Mouse (Mus musculus): ENCODE measurements around the gene Cpm. TPM values are rescaled to one million over a fixed set of nuclear protein-coding genes. Genes with fewer than 3 reads are reported as not detected.
A peak's percentile ranks its signal among the peaks of the same experiment; 100 is the strongest.

Gene Cpm
- total and polyA plus RNA-seq, 3 experiments, result 0.04 to 0.31 (median 0.17) TPM

DNA sequence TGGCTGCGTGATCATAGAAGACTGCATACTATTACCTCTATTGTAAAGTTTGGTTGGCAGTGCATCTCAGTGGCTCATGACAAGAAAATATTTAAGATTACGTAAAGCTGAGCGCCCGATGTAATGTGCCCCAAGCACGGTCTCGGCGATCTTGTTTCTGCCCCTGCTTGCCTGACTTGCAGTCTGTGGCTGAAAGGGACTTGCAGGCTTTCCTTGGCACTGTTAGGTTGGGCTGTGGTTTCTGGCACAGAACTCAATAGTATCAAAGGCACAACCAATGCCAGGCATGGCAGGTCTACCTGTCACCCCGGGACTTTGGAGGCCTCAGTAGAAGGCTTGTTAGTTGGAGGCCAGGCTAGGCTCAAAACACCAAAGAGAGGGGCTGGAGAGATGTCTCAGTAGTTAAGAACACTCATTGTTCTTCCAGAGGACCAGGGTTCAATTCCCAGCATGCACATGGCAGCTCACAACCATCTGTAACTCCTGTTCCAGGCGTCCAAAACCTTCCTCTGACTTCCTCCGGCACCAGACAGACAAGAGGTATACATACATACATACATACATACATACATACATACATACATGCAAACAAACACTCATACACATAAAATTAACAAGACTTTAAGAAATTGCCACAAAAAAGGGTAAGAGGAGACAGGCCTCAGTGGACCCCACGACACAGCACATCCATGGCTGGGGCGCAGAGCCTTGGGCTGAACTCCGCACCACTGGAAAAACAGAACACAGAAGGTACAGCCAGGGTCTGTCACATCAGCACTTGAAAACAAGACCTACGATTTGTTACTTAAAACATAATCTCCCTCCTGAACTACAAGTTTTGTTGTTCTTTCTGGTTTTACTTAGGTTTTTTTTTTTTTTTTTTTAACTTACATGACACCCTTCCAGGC, 29.5 kb downstream of the Cpm start:
- H3K27me3 ChIP-seq (replicated peaks), result no peaks in the 10 kb centered on the region
- in situ Hi-C loops (cut with MboI; ENCODE audit: low pct_ligation_motif_present, low pct_unique_long_range_greater_than_20kb, low sequenced_read_pairs) (no loop called here), dilution Hi-C loops (cut with MboI; ENCODE audit: extremely low pct_ligation_motif_present, extremely low pct_unique_long_range_greater_than_20kb, low sequenced_read_pairs) (no loop called here)
- no peak overlapping the region for H3K4me2 ChIP-seq (ENCODE audit: insufficient read depth, low read depth, poor library complexity, severe bottlenecking)
- DNase-seq (ENCODE audit: extremely low read depth), result no peak
- H3K9ac ChIP-seq (ENCODE audit: insufficient read depth, low read depth), result no peak overlapping the region
- no peaks in the 10 kb centered on the region for H3K36me3 ChIP-seq (replicated peaks in 1 of 2; ENCODE audit: control insufficient read depth in 1 of 2, insufficient read depth in 1 of 2, low read length in 1 of 2)
- peaks cover 4 to 5% of the 10 kb centered on the region in 2 experiments; a peak in 2 of 4 replicates for H3K4me1 ChIP-seq (ENCODE audit: control insufficient read depth in 1 of 2, insufficient read depth in 2 of 2)
- no peaks in the 10 kb centered on the region for H3K9me3 ChIP-seq (replicated peaks; ENCODE audit: low read length)
- H3K79me2 ChIP-seq (replicated peaks; ENCODE audit: control insufficient read depth, extremely low read depth, insufficient read depth, poor library complexity, severe bottlenecking), result no peaks in the 10 kb centered on the region
- TF ChIP-seq ETS1 (conservative IDR thresholded peaks at IDR 0.05; ENCODE audit: low read depth, low read length) (no peak), MXI1 (IDR thresholded peaks at IDR 0.05; ENCODE audit: low read depth, low read length) (no peak)
- H3K27ac ChIP-seq (ENCODE audit: insufficient read depth, low read depth), result no peak overlapping the region
- no peak overlapping the region for H3K4me3 ChIP-seq (replicated peaks in 1 of 3; ENCODE audit: low read depth in 2 of 3, low read length in 2 of 3, poor library complexity in 1 of 3)

DNA sequence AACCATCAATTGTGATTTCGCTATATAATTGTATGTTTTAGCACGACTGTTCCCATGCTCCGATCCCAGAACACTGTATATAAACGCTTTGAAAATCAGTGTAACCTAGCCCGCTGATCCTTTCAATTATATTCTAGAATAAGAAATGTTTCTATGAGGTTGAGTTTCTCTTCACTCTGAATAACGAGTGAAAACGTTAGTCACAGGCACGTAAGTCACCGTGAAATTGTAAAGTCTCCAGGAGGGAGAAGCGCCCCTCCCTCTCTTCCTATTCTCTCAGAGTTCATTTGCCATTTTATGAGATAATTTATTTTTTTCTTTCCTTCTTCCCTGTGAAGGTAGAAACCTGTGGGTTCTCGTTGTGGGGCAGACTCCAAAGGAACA, 30.1 kb downstream of the Cpm start:
- DNase-seq (ENCODE audit: extremely low read depth), result no peak
- H3K9ac ChIP-seq (ENCODE audit: insufficient read depth, low read depth), result no peak overlapping the region
- H3K79me2 ChIP-seq (replicated peaks; ENCODE audit: control insufficient read depth, extremely low read depth, insufficient read depth, poor library complexity, severe bottlenecking), result no peaks in the 10 kb centered on the region
- H3K27me3 ChIP-seq (replicated peaks), result no peaks in the 10 kb centered on the region
- in situ Hi-C loops (cut with MboI; ENCODE audit: low pct_ligation_motif_present, low pct_unique_long_range_greater_than_20kb, low sequenced_read_pairs), result no loop called here
- no peak overlapping the region for H3K27ac ChIP-seq (ENCODE audit: insufficient read depth, low read depth)
- no peak overlapping the region for H3K4me3 ChIP-seq (replicated peaks in 1 of 3; ENCODE audit: low read depth in 2 of 3, low read length in 2 of 3, poor library complexity in 1 of 3)
- H3K4me1 ChIP-seq (ENCODE audit: control insufficient read depth in 1 of 2, insufficient read depth in 2 of 2), result peaks cover 4 to 5% of the 10 kb centered on the region in 2 experiments; a peak in 2 of 4 replicates
- dilution Hi-C loops (cut with MboI; ENCODE audit: extremely low pct_ligation_motif_present, extremely low pct_unique_long_range_greater_than_20kb, low sequenced_read_pairs), result no loop called here
- no peak for TF ChIP-seq POLR2AphosphoS2 (IDR thresholded peaks at IDR 0.05; ENCODE audit: low read depth, low read length)
- TF ChIP-seq JUN (IDR thresholded peaks at IDR 0.05; ENCODE audit: insufficient read depth, low read depth, low read length), result no peak
- TF ChIP-seq ETS1 (conservative IDR thresholded peaks at IDR 0.05; ENCODE audit: low read depth, low read length), result no peak
- no peak for TF ChIP-seq MXI1 (IDR thresholded peaks at IDR 0.05; ENCODE audit: low read depth, low read length)
- TF ChIP-seq TBP (conservative IDR thresholded peaks at IDR 0.05; ENCODE audit: low read depth, low read length), result no peak
- TF ChIP-seq NRF1 (IDR thresholded peaks at IDR 0.05; ENCODE audit: low read depth, low read length), result no peak
- TF ChIP-seq JUND (conservative IDR thresholded peaks at IDR 0.05; ENCODE audit: low read depth, low read length), result no peak
- no peak for TF ChIP-seq IRF4 (IDR thresholded peaks at IDR 0.05; ENCODE audit: low read depth, low read length)
- TF ChIP-seq ELF1 (IDR thresholded peaks at IDR 0.05; ENCODE audit: low read depth, low read length), result no peak
- H3K9me3 ChIP-seq (replicated peaks; ENCODE audit: low read length), result no peaks in the 10 kb centered on the region
- H3K4me2 ChIP-seq (ENCODE audit: insufficient read depth, low read depth, poor library complexity, severe bottlenecking), result no peak overlapping the region
- no peaks in the 10 kb centered on the region for H3K36me3 ChIP-seq (replicated peaks in 1 of 2; ENCODE audit: control insufficient read depth in 1 of 2, insufficient read depth in 1 of 2, low read length in 1 of 2)

DNA sequence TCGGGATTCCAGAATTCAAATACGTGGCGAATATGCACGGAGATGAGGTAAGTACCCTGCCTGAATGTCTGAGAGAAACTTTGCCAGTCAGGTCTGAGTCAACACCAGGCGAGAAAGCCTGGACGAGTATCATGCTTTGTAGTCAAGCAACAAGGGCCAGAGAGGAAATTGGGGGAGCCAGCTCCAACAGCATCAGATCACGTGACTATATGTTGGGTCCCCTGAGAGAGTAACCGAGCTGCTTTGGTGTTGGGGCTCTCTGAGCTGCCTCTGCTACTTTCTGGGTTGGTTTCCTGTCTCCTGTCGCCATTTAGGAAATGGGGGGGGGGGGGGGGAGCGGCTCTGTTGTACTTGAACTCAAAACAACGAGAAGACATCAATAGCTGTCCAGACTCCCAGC, 30.5 kb downstream of the Cpm start:
- Histone ChIP-seq H3K9me3 (replicated peaks; ENCODE audit: low read length) (no peaks in the 10 kb centered on the region), H3K36me3 (replicated peaks in 1 of 2; ENCODE audit: control insufficient read depth in 1 of 2, insufficient read depth in 1 of 2, low read length in 1 of 2) (no peaks in the 10 kb centered on the region), H3K27me3 (replicated peaks) (no peaks in the 10 kb centered on the region), H3K4me2 (ENCODE audit: insufficient read depth, low read depth, poor library complexity, severe bottlenecking) (no peak overlapping the region), H3K9ac (ENCODE audit: insufficient read depth, low read depth) (no peak overlapping the region), H3K4me1 (ENCODE audit: control insufficient read depth in 1 of 2, insufficient read depth in 2 of 2) (peaks cover 4 to 5% of the 10 kb centered on the region in 2 experiments; a peak in 2 of 4 replicates), H3K27ac (ENCODE audit: insufficient read depth, low read depth) (no peak overlapping the region), H3K4me3 (replicated peaks in 1 of 3; ENCODE audit: low read depth in 2 of 3, low read length in 2 of 3, poor library complexity in 1 of 3) (no peak overlapping the region), H3K79me2 (replicated peaks; ENCODE audit: control insufficient read depth, extremely low read depth, insufficient read depth, poor library complexity, severe bottlenecking) (no peaks in the 10 kb centered on the region)
- in situ Hi-C loops (cut with MboI; ENCODE audit: low pct_ligation_motif_present, low pct_unique_long_range_greater_than_20kb, low sequenced_read_pairs) (no loop called here), dilution Hi-C loops (cut with MboI; ENCODE audit: extremely low pct_ligation_motif_present, extremely low pct_unique_long_range_greater_than_20kb, low sequenced_read_pairs) (no loop called here)
- no peak for DNase-seq (ENCODE audit: extremely low read depth)
- TF ChIP-seq POLR2AphosphoS2 (IDR thresholded peaks at IDR 0.05; ENCODE audit: low read depth, low read length) (no peak), USF1 (IDR thresholded peaks at IDR 0.05; ENCODE audit: low read depth, low read length) (peak; percentile 44), USF2 (conservative IDR thresholded peaks at IDR 0.05; ENCODE audit: low read depth, low read length) (peak; percentile 43)
